Mouse (Mus musculus) midbrain, embryonic 14.5 days (tissue): ENCODE measurements around the gene Il20ra. TPM values are rescaled to one million over a fixed set of nuclear protein-coding genes. Genes with fewer than 3 reads are reported as not detected.
"Not testable (repeated sequence)": the region's sequence is repeated elsewhere in the genome, so short reads cannot be mapped to it uniquely, and the experiment has no call there.

Experiments used
- ATAC-seq: fragments of 200-750 bp; cut with Nextera tagmentation; 2 replicates; pipeline ENCODE4 v1.8.0; 2017; ENCODE audit warnings: moderate number of reproducible peaks, moderate library complexity; ENCODE audit not compliant: low FRiP score, low TSS enrichment
- DNase-seq: peaks from one replicate; pipeline ENCODE4 v3.0.0-alpha.2; 2015
- H3K27ac ChIP-seq: fragments of 300-500 bp; sonication (generic); replicated peaks from 2 replicates; pipeline ENCODE4 v1.5.1; 2014; ENCODE audit warnings: mild to moderate bottlenecking, low read depth, low read length, moderate library complexity
- H3K27me3 ChIP-seq: fragments of 300-500 bp; sonication (generic); 2 replicates; pipeline ENCODE4 v1.6.1; 2014; ENCODE audit warnings: low read length, control low read depth, mixed read lengths; ENCODE audit not compliant: control insufficient read depth, insufficient read depth
- H3K36me3 ChIP-seq: fragments of 300-500 bp; sonication (generic); 2 replicates; pipeline ENCODE4 v1.6.1; 2014; ENCODE audit warnings: low read length, control low read depth; ENCODE audit not compliant: control insufficient read depth, insufficient read depth
- H3K4me1 ChIP-seq: fragments of 300-500 bp; sonication (generic); 2 replicates; pipeline ENCODE4 v1.6.1; 2014; ENCODE audit warnings: mild to moderate bottlenecking, antibody characterized with exemption, low read length, control low read depth; ENCODE audit not compliant: control insufficient read depth, insufficient read depth
- H3K4me2 ChIP-seq: fragments of 300-500 bp; sonication (generic); 2 replicates; pipeline ENCODE4 v1.6.1; 2014; ENCODE audit warnings: mild to moderate bottlenecking, low read length, moderate library complexity
- H3K4me3 ChIP-seq: fragments of 300-500 bp; sonication (generic); replicated peaks from 2 replicates; pipeline ENCODE4 v1.5.1; 2014; ENCODE audit warnings: low read depth, low read length
- H3K9ac ChIP-seq: fragments of 300-500 bp; sonication (generic); replicated peaks from 2 replicates; pipeline ENCODE4 v1.6.1; 2014; ENCODE audit warnings: mild to moderate bottlenecking, low read length, moderate library complexity
- H3K9me3 ChIP-seq: fragments of 300-500 bp; sonication (generic); 2 replicates; pipeline ENCODE4 v1.6.1; 2016; ENCODE audit warnings: low read length, control low read depth, mixed read lengths; ENCODE audit not compliant: control insufficient read depth
- WGBS: fragments of 180-500 bp; shearing (Covaris S2); extraction: QIAGEN DNeasy Blood & Tissue Kit; methylation state at CpG from one replicate; pipeline ENCODE4 v1.1.7; 2014; 5-methylcytosine and 5-hydroxymethylcytosine counted together
- polyA plus RNA-seq: library from polyadenylated mRNA; unstranded; fragments of >200 nt; fragmentation: Nextera tagmentation; extraction: Ambion mirVana; gene quantifications from 2 replicates; pipeline ENCODE4 v1.2.1, GENCODE M21; 2014

The Il20ra gene
- polyA plus RNA-seq, 1 experiment from 2014 or later, result 0.26 TPM

GRCm38 (mm10) chr10:19724158-19724832 lies 11.9 kb downstream of the Il20ra start:
- 91% methylated on average over 11 of the region's 11 CpGs for WGBS
- H3K4me1 ChIP-seq, result no peaks in the 10 kb centered on the region
- H3K27me3 ChIP-seq, result no peaks in the 10 kb centered on the region
- H3K27ac ChIP-seq, result no peak overlapping the region
- no peak overlapping the region for H3K4me3 ChIP-seq
- no peak overlapping the region for H3K4me2 ChIP-seq
- no peak overlapping the region for H3K9ac ChIP-seq
- H3K9me3 ChIP-seq, result no peaks in the 10 kb centered on the region
- no peaks in the 10 kb centered on the region for H3K36me3 ChIP-seq
- ATAC-seq, result no peak
- DNase-seq, result no peak

DNA sequence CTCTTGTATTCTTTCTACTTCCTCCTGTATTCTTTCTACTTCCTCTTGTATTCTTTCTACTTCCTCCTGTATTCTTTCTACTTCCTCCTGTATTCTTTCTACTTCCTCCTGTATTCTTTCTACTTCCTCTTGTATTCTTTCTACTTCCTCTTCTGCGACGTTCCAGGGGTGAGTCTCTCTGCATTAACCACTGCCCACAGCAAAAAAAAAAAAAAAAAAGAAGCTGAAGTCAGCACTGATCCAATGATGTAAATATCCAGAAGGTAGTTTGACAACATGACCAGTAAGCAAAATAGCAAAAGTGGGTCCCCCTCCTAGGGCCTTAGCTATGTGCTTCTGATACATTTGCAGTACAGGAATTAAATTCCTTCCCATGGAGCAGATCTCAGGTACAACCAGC lies 26.1 kb downstream of the Il20ra start:
- not testable (repeated sequence) for H3K27ac ChIP-seq, H3K9me3 ChIP-seq, DNase-seq, H3K4me3 ChIP-seq, H3K27me3 ChIP-seq, H3K4me1 ChIP-seq, ATAC-seq, H3K36me3 ChIP-seq, H3K9ac ChIP-seq, H3K4me2 ChIP-seq
- WGBS, result 94% methylated on average over 2 of the region's 2 CpGs

GRCm38 (mm10) chr10:19745662-19746061 lies 33.3 kb downstream of the Il20ra start:
- no peak overlapping the region for H3K9ac ChIP-seq
- no peaks in the 10 kb centered on the region for H3K4me1 ChIP-seq
- no peak for ATAC-seq
- no peaks in the 10 kb centered on the region for H3K27me3 ChIP-seq
- H3K27ac ChIP-seq, result no peak overlapping the region
- H3K4me3 ChIP-seq, result no peak overlapping the region
- no peak for DNase-seq
- 38% methylated on average over 1 of the region's 1 CpGs for WGBS
- H3K9me3 ChIP-seq, result no peaks in the 10 kb centered on the region
- no peaks in the 10 kb centered on the region for H3K36me3 ChIP-seq
- H3K4me2 ChIP-seq, result no peak overlapping the region

DNA sequence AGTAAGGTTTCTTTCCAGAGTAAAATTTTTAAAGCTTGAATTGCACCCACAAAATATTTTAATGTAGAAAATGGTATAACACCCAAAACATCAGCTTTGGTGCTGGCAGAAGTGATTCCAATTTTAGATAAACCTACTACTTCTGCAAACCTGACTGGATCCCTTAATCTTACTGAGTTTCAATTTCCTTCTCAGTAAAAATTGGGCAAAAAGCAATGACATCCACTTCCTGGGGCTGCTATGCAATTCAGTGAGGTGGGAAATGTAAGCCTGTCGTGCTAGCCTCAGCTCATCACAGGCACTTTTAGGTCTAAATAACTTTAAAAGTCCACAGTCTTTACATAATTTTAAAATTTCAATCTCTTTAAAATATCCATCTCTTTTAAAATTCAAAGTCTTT lies 33.8 kb downstream of the Il20ra start:
- 90% methylated on average over 1 of the region's 1 CpGs for WGBS
- DNase-seq (no peak), ATAC-seq (no peak)

GRCm38 (mm10) chr10:19747661-19748060 lies 35.3 kb downstream of the Il20ra start:
- WGBS, result 87% methylated on average over 4 of the region's 4 CpGs
- no peak overlapping the region for H3K27ac ChIP-seq
- H3K4me1 ChIP-seq, result no peaks in the 10 kb centered on the region
- no peaks in the 10 kb centered on the region for H3K27me3 ChIP-seq
- no peak for DNase-seq
- H3K9me3 ChIP-seq, result no peaks in the 10 kb centered on the region
- ATAC-seq, result no peak
- H3K4me2 ChIP-seq, result no peak overlapping the region
- no peak overlapping the region for H3K9ac ChIP-seq
- H3K36me3 ChIP-seq, result no peaks in the 10 kb centered on the region
- no peak overlapping the region for H3K4me3 ChIP-seq

More for the DNA sequence above, 33.8 kb downstream of the Il20ra start:
- H3K27ac ChIP-seq, result no peak overlapping the region
- H3K4me2 ChIP-seq, result no peak overlapping the region
- H3K4me1 ChIP-seq, result no peaks in the 10 kb centered on the region
- no peak overlapping the region for H3K9ac ChIP-seq
- no peaks in the 10 kb centered on the region for H3K9me3 ChIP-seq
- no peaks in the 10 kb centered on the region for H3K27me3 ChIP-seq
- H3K36me3 ChIP-seq, result no peaks in the 10 kb centered on the region
- H3K4me3 ChIP-seq, result no peak overlapping the region

GRCm38 (mm10) chr10:19765459-19765858 lies 53.1 kb downstream of the Il20ra start:
- no peaks in the 10 kb centered on the region for H3K4me1 ChIP-seq
- no peak overlapping the region for H3K4me2 ChIP-seq
- H3K27ac ChIP-seq, result no peak overlapping the region
- ATAC-seq (no peak), DNase-seq (no peak)
- 88% methylated on average over 2 of the region's 2 CpGs for WGBS
- H3K4me3 ChIP-seq, result no peak overlapping the region
- H3K9me3 ChIP-seq, result no peaks in the 10 kb centered on the region
- no peaks in the 10 kb centered on the region for H3K36me3 ChIP-seq
- H3K9ac ChIP-seq, result no peak overlapping the region
- H3K27me3 ChIP-seq, result no peaks in the 10 kb centered on the region

DNA sequence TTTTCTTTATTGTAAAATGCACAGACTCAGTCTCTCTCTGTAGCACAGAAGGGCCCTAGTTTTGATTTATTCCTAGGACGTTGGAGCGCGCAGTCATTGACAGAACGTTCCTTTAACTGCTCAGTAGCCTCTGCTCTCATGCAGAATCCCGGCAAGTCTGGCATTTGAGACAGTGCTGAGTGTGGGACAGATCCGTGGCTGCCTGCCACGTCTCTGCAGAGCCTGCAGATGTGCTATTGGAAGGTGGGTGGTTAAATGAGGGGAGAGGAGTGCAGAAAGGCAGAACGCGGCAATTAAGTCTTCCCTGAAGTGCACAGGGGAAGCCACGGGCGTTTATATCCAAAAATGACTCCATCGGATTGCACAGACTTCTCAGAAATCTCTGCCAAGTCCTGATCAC lies 66.7 kb downstream of the Il20ra start:
- WGBS, result 83% methylated on average over 12 of the region's 12 CpGs
- Histone ChIP-seq H3K4me1 (no peaks in the 10 kb centered on the region), H3K36me3 (no peaks in the 10 kb centered on the region), H3K27ac (no peak overlapping the region), H3K9me3 (no peaks in the 10 kb centered on the region), H3K27me3 (no peaks in the 10 kb centered on the region), H3K4me2 (no peak overlapping the region), H3K9ac (no peak overlapping the region), H3K4me3 (no peak overlapping the region)
- DNase-seq (peak; percentile 8), ATAC-seq (no peak)

DNA sequence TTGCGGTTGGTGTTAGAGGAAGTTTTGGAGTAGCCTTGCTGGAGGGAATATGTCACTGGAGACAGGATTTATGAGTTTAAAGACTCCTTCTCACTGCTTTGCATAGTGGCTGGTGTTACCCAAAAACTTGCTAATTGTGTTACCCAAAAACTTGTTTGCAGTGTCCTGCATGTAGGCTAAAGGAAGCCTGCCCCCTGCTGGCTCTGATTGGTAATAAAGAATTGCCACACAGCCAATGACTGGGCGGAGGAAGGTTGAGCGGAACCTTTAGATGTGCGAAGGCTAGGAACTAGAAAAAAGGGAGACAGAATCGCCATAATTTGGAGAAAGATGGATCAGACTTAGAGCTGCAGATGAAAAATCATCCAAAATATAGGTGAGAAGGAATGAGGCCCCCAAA lies 69.0 kb downstream of the Il20ra start:
- DNase-seq, result no peak
- no peaks in the 10 kb centered on the region for H3K36me3 ChIP-seq

DNA sequence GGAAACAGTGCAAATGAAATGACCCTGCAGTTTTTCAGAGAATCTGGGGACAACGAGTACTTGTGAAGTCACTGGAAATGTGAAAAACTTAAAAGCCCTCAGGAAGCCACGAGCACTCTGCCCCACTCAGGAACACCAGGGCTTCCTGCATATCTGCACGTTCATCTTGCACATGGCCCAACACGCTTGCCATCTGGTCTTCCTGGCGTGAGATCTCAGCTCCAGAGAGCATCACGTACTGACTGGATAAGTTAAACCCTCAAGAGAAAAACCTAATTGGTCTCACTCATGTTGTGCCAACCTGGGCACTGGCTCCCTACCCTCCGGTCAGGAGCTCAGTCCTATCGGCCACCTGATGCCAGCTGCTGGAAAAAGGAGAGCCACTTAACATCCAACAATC lies 82.6 kb downstream of the Il20ra start:
- Histone ChIP-seq H3K27ac (no peak overlapping the region), H3K4me1 (no peaks in the 10 kb centered on the region), H3K4me3 (no peak overlapping the region), H3K27me3 (no peaks in the 10 kb centered on the region), H3K4me2 (no peak overlapping the region), H3K36me3 (no peaks in the 10 kb centered on the region), H3K9me3 (no peaks in the 10 kb centered on the region), H3K9ac (no peak overlapping the region)
- DNase-seq (no peak), ATAC-seq (no peak)
- WGBS, result 80% methylated on average over 8 of the region's 8 CpGs

More for the DNA sequence above, 69.0 kb downstream of the Il20ra start:
- WGBS, result 87% methylated on average over 5 of the region's 5 CpGs
- H3K4me3 ChIP-seq, result no peak overlapping the region
- H3K4me2 ChIP-seq, result no peak overlapping the region
- H3K9me3 ChIP-seq, result no peaks in the 10 kb centered on the region
- H3K9ac ChIP-seq, result no peak overlapping the region
- H3K27me3 ChIP-seq, result no peaks in the 10 kb centered on the region
- H3K4me1 ChIP-seq, result no peaks in the 10 kb centered on the region
- H3K27ac ChIP-seq, result no peak overlapping the region
- no peak for ATAC-seq
